Mouse (Mus musculus) olfactory bulb, adult 2 months (tissue): ENCODE data around the gene Pld5.

ENCODE experiments used
- CTCF ChIP-seq: fragments of 200-500 bp; IDR thresholded peaks from 2 replicates; pipeline ENCODE4 v1.5.1; 2012; ENCODE audit warnings: low read depth, mild to moderate bottlenecking, low read length, moderate library complexity; ENCODE audit not compliant: insufficient read depth
- POLR2A ChIP-seq: fragments of 200-500 bp; IDR thresholded peaks from 2 replicates; pipeline ENCODE4 v1.6.1; 2012; ENCODE audit warnings: mild to moderate bottlenecking, low read depth, low read length, moderate library complexity; ENCODE audit not compliant: insufficient read depth

DNA sequence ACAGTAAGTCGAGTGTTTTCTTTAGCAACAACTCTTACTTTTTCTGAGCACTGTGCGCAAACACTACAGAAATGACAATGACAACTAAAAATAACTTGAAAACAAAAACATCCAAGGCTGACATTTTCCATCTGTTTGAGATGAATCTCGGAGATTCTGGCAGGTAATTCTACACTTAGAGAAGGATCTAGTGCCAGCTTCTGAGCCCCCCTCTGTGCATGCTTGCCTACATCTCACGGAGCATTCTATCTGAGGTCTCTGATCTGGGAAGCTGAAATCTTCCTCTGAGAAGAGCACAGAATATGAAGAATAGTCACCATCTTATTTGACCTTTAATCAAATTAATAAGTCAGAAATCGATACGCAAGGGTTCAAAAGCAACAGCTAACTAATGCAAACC lies 240.4 kb downstream of the Pld5 start:
- TF ChIP-seq CTCF (no peak), POLR2A (no peak)
